Mouse (Mus musculus): ENCODE data around the gene Nfatc2ip. TPM values are rescaled to one million over a fixed set of nuclear protein-coding genes. Genes with fewer than 3 reads are reported as not detected.
A peak's percentile ranks its signal among the peaks of the same experiment; 100 is the strongest.
"Not testable (repeated sequence)": the region's sequence is repeated elsewhere in the genome, so short reads cannot be mapped to it uniquely, and the experiment has no call there.

Nfatc2ip gene
- polyA plus RNA-seq, 1 experiment from 2014 or later, result 1.4 TPM

DNA sequence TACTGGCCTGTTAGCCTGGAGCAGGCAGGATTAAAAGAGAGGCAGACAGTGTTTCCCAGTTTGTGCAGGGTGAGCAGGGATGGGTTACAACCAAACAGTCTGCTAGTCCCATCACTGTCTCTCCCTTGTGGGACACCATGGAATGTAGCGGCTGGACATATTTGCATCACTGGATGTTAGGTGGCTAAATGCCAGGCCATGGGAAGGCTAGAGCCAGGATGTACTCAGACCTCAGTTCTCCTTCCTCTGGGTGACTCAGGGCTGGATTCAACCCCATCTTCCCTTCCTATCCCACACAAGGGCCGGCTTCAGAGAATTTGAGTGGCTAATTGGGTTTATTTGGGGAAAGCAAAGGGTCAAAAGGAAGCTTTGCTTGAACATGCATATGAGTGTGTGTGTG, 12.1 kb upstream of the Nfatc2ip start:
- H3K9ac ChIP-seq, result no peak overlapping the region
- 75% methylated on average over 2 of the region's 2 CpGs for WGBS
- no peak for ATAC-seq (replicated peaks; ENCODE audit: insufficient number of reproducible peaks, insufficient read depth, low FRiP score, low read depth)
- H3K27me3 ChIP-seq, result peaks cover 6% of the 10 kb centered on the region
- no peak overlapping the region for H3K4me3 ChIP-seq
- no peaks in the 10 kb centered on the region for H3K4me1 ChIP-seq (replicated peaks)
- no peak overlapping the region for H3K4me2 ChIP-seq
- no peaks in the 10 kb centered on the region for H3K9me3 ChIP-seq (replicated peaks)
- H3K27ac ChIP-seq, result no peak overlapping the region
- H3K36me3 ChIP-seq, result no peaks in the 10 kb centered on the region

DNA sequence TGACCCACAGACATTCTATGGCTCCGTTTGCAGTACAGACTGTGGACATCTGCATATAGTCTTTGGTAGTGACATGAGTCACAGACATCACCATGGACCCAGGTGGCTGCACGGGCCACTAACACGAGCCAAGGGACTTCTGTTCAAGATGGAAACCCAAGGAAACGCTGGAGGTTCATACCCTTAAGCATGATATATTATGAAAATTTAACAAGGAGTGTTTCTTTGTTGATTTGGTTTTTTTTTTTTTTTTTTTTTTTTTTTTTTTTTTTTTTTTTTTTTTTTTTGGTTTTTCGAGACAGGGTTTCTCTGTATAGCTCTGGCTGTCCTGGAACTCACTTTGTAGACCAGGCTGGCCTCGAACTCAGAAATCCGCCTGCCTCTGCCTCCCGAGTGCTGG, 6.0 kb upstream of the Nfatc2ip start:
- not testable (repeated sequence) for H3K9me3 ChIP-seq (replicated peaks); H3K36me3 ChIP-seq; H3K27ac ChIP-seq; H3K4me1 ChIP-seq (replicated peaks); ATAC-seq (replicated peaks; ENCODE audit: insufficient number of reproducible peaks, insufficient read depth, low FRiP score, low read depth); H3K4me2 ChIP-seq; H3K4me3 ChIP-seq; H3K27me3 ChIP-seq; H3K9ac ChIP-seq
- WGBS, result 74% methylated on average over 8 of the region's 8 CpGs

DNA sequence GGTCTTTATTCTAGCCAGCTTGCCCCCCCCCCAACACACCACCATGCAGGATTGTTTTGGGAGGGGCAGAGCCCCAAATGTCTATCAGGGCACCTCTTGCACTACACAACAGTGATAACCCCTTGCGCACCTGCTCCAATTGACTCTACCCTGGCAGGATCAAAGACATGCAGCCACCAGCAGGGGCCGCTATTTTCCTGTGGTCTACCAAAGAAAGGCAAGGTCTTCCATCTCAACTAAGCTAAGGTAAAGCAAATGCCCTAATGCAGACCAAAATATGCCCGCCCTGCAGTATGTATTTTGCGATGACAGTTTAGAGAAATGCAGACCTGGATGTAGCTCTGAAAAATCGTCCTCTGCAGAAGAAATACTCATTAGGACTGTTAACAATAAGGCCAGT, 3.0 kb upstream of the Nfatc2ip start:
- ATAC-seq (replicated peaks; ENCODE audit: insufficient number of reproducible peaks, insufficient read depth, low FRiP score, low read depth), result no peak
- no peak overlapping the region for H3K27ac ChIP-seq
- H3K9ac ChIP-seq, result no peak overlapping the region
- 13% methylated on average over 5 of the region's 5 CpGs for WGBS
- no peaks in the 10 kb centered on the region for H3K27me3 ChIP-seq
- H3K9me3 ChIP-seq (replicated peaks), result no peaks in the 10 kb centered on the region
- peaks cover 9% of the 10 kb centered on the region for H3K4me1 ChIP-seq (replicated peaks)
- H3K4me3 ChIP-seq, result no peak overlapping the region
- no peak overlapping the region for H3K4me2 ChIP-seq
- no peaks in the 10 kb centered on the region for H3K36me3 ChIP-seq

DNA sequence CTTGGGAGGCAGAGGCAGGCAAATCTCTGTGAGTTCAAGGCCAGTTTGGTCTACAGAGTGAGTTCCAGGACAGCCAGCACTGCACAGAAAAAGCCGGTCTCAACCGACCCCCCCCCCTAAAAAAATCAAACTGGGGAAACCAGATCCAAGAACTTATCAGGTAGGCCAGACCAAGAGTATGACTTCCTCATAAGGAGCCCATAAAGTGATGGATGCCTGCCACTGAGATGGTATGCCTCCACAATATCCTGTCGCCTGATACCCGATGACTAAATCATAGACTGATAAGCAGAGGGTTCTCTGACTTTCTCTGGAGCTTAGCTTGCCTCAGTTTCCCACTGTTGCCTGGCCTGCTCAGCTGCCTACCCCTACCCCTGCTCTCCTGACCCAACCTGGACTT, 1.3 kb upstream of the Nfatc2ip start:
- no peak overlapping the region for H3K9ac ChIP-seq
- H3K4me1 ChIP-seq (replicated peaks), result peaks cover 9% of the 10 kb centered on the region
- H3K4me2 ChIP-seq, result no peak overlapping the region
- H3K27ac ChIP-seq, result no peak overlapping the region
- no peaks in the 10 kb centered on the region for H3K9me3 ChIP-seq (replicated peaks)
- 81% methylated on average over 4 of the region's 4 CpGs for WGBS
- ATAC-seq (replicated peaks; ENCODE audit: insufficient number of reproducible peaks, insufficient read depth, low FRiP score, low read depth), result no peak
- H3K27me3 ChIP-seq, result no peaks in the 10 kb centered on the region
- no peak overlapping the region for H3K4me3 ChIP-seq
- no peaks in the 10 kb centered on the region for H3K36me3 ChIP-seq

DNA sequence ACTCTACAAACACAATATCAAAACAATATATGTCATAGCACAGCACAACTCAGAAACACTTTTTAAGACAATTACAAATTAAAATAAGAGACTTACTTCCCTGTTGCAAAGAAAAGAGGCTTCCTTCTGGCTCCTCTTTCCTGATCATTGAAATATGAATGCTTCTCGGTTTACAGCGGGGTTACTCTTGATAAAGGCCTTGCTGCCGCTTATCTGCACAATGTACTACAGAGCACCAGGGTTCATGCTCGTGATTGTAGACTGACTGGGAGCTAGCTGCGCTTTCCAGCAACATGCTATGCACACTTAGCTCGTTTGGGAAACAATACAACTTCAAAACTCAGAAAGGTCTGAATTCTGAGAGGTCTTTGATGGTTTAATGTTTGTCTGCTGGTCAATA, 684 bp upstream of the Nfatc2ip start:
- H3K9ac ChIP-seq, result no peak overlapping the region
- no peaks in the 10 kb centered on the region for H3K36me3 ChIP-seq
- no peaks in the 10 kb centered on the region for H3K27me3 ChIP-seq
- no peak overlapping the region for H3K27ac ChIP-seq
- H3K4me3 ChIP-seq, result peak overlapping the region; percentile 76; the same call in 1 of the 2 replicates
- 32% methylated on average over 6 of the region's 6 CpGs for WGBS
- no peaks in the 10 kb centered on the region for H3K9me3 ChIP-seq (replicated peaks)
- peak overlapping the region; percentile 52 for H3K4me2 ChIP-seq
- peaks cover 9% of the 10 kb centered on the region for H3K4me1 ChIP-seq (replicated peaks)
- no peak for ATAC-seq (replicated peaks; ENCODE audit: insufficient number of reproducible peaks, insufficient read depth, low FRiP score, low read depth)

DNA sequence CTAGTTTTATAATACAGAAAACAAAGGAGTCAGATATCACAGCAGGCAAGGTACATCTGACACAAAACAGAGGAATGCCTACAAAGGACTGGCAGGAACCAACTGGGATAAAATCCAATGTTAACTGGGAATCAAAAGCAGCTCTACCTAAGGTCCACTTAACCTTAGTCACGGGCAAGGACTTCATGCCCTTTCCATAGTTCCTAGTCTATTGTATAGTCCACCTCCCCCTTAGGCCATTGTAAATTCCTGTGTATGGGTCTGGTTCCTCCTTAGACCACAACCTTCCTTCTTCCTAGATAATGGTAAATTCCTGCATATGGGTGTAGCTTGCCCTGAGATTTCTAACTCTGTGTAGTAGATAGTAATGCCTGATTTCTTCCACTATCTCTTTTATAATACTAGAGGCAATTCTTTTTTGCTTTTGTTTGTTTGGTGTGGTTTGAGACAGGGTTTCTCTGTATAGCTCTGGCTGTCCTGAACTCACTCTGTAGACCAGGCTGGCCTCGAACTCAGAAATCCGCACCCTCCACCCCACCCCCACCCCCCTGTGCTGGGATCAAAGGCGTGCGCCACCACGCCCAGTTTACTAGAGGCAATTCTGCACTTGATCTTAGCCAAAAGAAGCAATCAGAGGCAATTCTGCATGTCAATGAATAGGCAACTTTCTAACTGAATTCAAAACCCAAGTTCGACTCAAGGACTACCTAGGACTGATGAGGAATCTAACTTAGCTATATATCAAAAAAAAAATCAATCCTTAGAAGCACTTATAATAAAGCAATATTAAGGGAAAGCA, 4.3 kb downstream of the Nfatc2ip start:
- H3K27me3 ChIP-seq; H3K4me3 ChIP-seq; H3K27ac ChIP-seq; H3K9me3 ChIP-seq (replicated peaks); H3K9ac ChIP-seq; H3K4me2 ChIP-seq; ATAC-seq (replicated peaks; ENCODE audit: insufficient number of reproducible peaks, insufficient read depth, low FRiP score, low read depth); H3K4me1 ChIP-seq (replicated peaks): not testable (repeated sequence)
- WGBS, result 87% methylated on average over 7 of the region's 7 CpGs
- peaks cover 31% of the 10 kb centered on the region for H3K36me3 ChIP-seq

DNA sequence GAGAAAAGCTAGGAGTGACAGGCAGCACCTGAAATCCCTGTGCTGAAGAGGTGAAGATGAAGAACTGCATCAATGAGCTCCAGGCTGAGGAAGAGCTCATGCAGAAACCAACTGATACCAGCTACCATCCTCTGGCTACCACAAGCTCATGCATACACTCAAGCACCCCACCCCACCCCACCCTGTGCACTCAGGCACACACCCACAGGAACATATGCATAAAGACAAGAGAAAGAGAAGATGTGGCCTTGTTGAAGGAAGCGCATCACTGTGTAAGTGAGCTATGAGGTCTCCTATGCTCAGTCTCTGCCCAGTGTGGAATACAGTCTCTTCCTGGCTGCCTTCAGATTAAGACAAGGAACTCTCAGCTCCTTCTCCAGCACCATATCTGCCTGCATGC, 8.4 kb downstream of the Nfatc2ip start:
- Histone ChIP-seq H3K4me1 (replicated peaks) (no peaks in the 10 kb centered on the region), H3K4me3 (no peak overlapping the region), H3K9me3 (replicated peaks) (no peaks in the 10 kb centered on the region), H3K4me2 (no peak overlapping the region), H3K27ac (no peak overlapping the region), H3K27me3 (no peaks in the 10 kb centered on the region), H3K36me3 (peaks cover 38% of the 10 kb centered on the region), H3K9ac (no peak overlapping the region)
- WGBS, result 100% methylated on average over 1 of the region's 1 CpGs
- ATAC-seq (replicated peaks; ENCODE audit: insufficient number of reproducible peaks, insufficient read depth, low FRiP score, low read depth), result no peak

DNA sequence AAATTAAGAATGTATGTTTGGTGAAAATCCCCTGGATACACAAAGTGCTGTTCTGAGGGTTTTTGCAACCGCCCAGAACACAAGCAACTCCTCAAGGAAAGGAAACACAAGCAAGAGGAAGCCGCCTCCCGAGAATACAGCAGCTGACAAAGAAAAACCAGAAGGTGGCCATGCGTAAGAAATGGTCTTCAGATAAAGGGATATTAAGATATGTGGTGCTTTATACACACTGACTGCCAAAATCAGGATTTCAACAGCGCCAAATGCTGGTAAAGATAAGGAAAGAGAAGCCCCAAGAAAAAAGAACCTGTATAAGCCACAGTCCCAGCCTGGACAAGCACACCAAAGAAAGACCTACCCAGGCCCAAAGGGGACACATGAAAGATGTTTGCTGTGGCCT, 13.0 kb downstream of the Nfatc2ip start:
- no peak for ATAC-seq (replicated peaks; ENCODE audit: insufficient number of reproducible peaks, insufficient read depth, low FRiP score, low read depth)
- WGBS, result 78% methylated on average over 5 of the region's 5 CpGs
- Histone ChIP-seq H3K27ac (no peak overlapping the region), H3K4me1 (replicated peaks) (no peaks in the 10 kb centered on the region), H3K9me3 (replicated peaks) (no peaks in the 10 kb centered on the region), H3K9ac (no peak overlapping the region), H3K36me3 (peaks cover 14% of the 10 kb centered on the region; the same call in 1 of the 2 replicates), H3K4me3 (no peak overlapping the region), H3K4me2 (no peak overlapping the region), H3K27me3 (0 out of 2 replicates have a peak, but pooled peaks cover 6% of the 10 kb centered on the region)

DNA sequence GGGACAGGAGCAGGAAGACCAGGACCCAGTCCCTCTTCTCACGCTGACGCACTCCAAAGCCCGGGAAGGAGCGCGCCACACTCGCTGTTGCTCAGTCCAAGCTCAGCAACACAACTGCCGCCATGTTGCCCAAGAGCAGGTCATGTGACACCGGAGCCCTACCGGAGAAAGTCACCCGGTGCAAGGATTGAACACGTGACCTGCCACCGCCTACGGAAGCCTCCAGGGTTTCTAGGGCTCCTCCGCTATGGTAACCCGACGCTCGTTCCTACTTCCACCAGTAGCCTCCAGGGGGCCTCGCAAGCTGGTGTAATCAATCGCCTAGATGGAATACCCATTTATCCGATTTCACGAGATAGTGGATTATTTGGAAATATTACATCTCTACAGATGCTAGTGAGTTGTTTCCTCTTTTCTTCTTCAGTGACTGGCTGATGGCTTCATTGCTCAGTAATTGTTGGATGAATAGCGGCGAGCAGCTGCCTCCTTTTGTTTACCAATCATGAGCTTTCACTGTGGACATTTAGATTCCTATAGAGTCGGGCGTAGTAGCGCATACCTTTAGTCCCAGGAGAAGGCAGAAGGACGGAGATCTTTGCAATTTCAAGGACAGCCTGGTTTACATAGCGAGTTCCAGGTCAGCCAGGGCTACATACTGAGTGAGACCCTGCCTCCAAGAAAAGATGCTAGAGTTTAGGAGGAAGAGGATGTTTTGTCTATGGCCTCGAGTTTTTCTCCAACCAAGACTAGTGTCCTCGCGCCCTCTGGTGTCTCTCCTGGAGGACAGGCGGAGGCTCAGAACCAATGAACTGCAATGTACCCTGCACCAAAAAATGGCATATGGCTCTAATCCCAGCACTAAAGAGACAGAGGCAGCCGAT, 19.0 kb downstream of the Nfatc2ip start, which contains the start of gene Spns1:
Gene Spns1 (minus strand): TSS at position 173 of the 881 bp plus-strand sequence.
- 0 out of 2 replicates have a peak, but pooled peaks cover 6% of the 10 kb centered on the region for H3K27me3 ChIP-seq
- peak within 1 kb of the TSS; percentile 60 for H3K27ac ChIP-seq
- peaks cover 22% of the 10 kb centered on the region for H3K4me1 ChIP-seq (replicated peaks)
- under 1% methylated on average over 33 of the region's 33 CpGs for WGBS
- H3K36me3 ChIP-seq, result peaks cover 16% of the 10 kb centered on the region; the same call in 1 of the 2 replicates
- peak within 1 kb of the TSS; percentile 96 for H3K4me2 ChIP-seq
- H3K4me3 ChIP-seq, result peak within 1 kb of the TSS; percentile 73
- H3K9ac ChIP-seq, result peak within 1 kb of the TSS; percentile 73
- no peaks in the 10 kb centered on the region for H3K9me3 ChIP-seq (replicated peaks)
- ATAC-seq (replicated peaks; ENCODE audit: insufficient number of reproducible peaks, insufficient read depth, low FRiP score, low read depth), result peak; percentile 95

DNA sequence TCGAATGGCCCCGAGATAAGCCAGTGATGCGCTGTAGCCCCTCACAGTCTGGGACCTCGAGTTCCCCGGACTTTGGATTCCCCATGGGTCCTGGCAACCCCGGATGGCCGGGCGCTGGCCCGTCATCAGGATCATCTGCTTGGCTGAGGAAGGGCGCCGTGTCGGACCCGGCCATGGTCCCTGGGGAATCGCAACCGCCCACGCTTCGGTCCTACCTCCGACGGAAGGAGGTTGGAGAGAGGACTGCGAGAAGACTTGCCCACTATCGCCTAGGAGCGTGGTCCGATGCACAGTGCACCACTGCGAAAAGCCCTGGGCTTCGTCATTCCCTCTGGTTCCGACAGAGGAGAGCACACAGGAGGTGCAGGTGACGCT, 19.6 kb downstream of the Nfatc2ip start:
- H3K27ac ChIP-seq, result 0 out of 2 replicates have a peak overlapping the region, but pooled peaks have one; percentile 6
- peak overlapping the region; percentile 73 for H3K4me3 ChIP-seq
- 0 out of 2 replicates have a peak, but pooled peaks cover 6% of the 10 kb centered on the region for H3K27me3 ChIP-seq
- H3K36me3 ChIP-seq, result peaks cover 23% of the 10 kb centered on the region
- peaks cover 22% of the 10 kb centered on the region for H3K4me1 ChIP-seq (replicated peaks)
- H3K9me3 ChIP-seq (replicated peaks), result no peaks in the 10 kb centered on the region
- under 1% methylated on average over 27 of the region's 27 CpGs for WGBS
- ATAC-seq (replicated peaks; ENCODE audit: insufficient number of reproducible peaks, insufficient read depth, low FRiP score, low read depth), result no peak; the same call in none of the 2 replicates
- peak overlapping the region; percentile 96 for H3K4me2 ChIP-seq
- peak overlapping the region; percentile 73 for H3K9ac ChIP-seq

DNA sequence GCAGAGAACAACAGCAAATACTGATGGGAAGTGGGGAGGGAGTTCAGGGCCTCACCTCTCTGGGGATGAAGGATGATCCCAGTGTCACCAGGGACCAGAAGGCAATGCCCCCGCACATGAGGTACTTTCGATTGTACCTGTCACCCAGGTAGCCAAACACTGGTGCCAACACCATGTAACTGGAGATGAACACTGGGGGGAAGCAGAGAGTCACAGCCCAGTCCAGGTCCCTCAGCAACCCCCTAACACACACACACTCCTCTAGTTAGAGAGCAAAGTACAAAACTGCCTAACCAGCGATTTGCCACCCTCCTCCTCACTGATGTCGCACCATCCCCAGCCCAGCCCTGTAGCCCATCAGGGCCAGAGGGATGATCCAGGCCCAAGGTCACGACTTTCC, 21.5 kb downstream of the Nfatc2ip start:
- Histone ChIP-seq H3K36me3 (peaks cover 35% of the 10 kb centered on the region), H3K9ac (no peak overlapping the region), H3K9me3 (replicated peaks) (no peaks in the 10 kb centered on the region), H3K4me3 (no peak overlapping the region), H3K4me1 (replicated peaks) (peaks cover 22% of the 10 kb centered on the region), H3K4me2 (no peak overlapping the region), H3K27me3 (0 out of 2 replicates have a peak, but pooled peaks cover 2% of the 10 kb centered on the region), H3K27ac (no peak overlapping the region)
- ATAC-seq (replicated peaks; ENCODE audit: insufficient number of reproducible peaks, insufficient read depth, low FRiP score, low read depth), result no peak
- 74% methylated on average over 5 of the region's 5 CpGs for WGBS
